Mouse (Mus musculus) naive thymus-derived CD4-positive, alpha-beta T cell, adult 2 months (primary cell): ENCODE measurements around the gene Zbtb34.
A peak's percentile ranks its signal among the peaks of the same experiment; 100 is the strongest.

ENCODE experiments used
- DNase-seq: peaks from one replicate; pipeline ENCODE4 v3.0.0-alpha.2; 2011; ENCODE audit warnings: low read depth

The Zbtb34 gene

DNA sequence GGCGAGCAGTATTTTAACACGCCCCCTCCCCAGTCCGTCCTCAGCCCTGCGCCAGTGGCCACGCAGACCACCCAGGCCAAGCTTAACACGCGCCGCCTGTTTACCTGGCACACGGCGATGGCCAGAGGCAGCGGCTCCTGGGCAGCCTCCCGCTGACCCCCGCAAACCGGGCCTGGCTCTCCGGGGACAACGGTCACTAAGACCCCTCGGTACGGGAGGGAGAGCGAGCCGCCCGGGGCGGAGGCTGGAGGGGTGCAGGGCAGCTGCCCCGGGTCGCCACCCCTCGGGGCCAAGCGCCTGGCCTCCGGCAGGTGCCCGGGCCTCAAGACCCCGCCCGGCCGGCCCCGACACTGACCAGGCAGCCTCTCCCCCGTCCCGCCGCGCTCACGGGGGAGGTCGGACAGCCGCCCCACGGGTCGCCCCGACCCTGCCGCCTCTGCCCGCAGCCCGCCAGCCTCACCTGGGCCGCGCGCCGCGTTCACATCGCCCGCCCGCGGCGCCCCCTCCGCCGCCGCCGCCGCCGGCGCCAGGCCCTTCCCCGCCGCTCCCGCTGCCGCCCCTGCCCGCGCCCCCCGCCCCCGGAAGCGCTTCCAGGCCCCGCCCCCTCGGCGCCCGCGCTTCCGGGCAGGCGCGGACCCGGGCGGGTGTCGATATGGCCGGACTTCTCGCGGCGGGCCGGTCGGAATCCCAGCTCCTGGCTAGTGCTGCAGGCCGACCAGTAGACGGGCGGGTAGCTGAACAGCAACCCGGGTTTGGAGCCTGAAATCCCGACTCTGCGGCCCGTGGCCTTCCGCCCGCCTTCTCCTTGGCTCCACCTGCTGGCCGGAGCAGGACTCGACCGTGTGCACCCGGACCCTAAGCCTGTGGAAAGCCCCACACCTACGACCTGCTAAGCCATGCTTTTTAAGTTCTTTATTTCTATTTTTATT, at the start of gene Zbtb34:
Gene Zbtb34 (minus strand): TSS at position 554 of the 929 bp plus-strand sequence.
- DNase-seq: peak; percentile 88

DNA sequence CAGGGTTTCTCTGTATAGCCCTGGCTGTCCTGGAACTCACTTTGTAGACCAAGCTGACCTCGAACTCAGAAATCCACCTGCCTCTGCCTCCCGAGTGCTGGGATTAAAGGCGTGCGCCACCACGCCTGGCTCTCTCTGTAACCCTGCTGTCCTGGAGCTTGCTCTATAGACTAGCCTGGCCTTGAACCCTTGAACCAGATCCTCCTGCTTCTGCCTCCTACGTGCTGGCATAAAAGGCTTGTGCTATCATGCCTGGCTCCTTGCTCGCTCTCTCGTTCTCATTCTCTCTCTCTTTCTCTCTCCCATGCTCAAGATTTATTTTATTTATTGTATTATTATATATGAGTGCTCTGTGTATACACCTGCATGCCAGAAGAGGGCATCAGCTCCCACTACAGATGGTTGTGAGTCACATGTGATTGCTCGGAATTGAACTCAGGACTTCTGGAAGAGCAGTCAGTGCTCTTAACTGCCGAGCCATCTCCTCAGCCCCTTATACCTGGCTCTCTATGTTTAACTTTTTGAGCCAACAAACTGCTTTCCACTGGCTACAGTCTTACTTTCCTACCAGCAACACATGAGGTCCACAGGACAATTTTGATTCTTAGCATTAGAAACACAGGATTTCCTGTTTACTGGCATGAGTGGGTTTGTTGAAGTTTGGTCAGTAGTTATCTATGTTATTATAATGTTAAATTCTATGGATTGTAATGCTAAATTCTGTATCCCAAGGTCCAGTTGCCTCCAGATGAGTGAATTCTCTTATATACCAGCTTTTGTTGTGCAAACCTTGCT, 47.0 kb upstream of the Zbtb34 start:
- DNase-seq: no peak

GRCm38 (mm10) chr2:33475961-33476360, 44.8 kb upstream of the Zbtb34 start:
- DNase-seq: no peak

- peak; percentile 98 for DNase-seq
Measured at GRCm38 (mm10) chr2:33468466-33469097, 37.5 kb upstream of the Zbtb34 start, which contains the start of gene Zbtb43. Zbtb43 (minus strand) TSS chr2:33468559.

- DNase-seq: no peak
Measured at GRCm38 (mm10) chr2:33467546-33468465, 36.7 kb upstream of the Zbtb34 start.

GRCm38 (mm10) chr2:33465966-33466365, 34.8 kb upstream of the Zbtb34 start:
- no peak for DNase-seq

DNA sequence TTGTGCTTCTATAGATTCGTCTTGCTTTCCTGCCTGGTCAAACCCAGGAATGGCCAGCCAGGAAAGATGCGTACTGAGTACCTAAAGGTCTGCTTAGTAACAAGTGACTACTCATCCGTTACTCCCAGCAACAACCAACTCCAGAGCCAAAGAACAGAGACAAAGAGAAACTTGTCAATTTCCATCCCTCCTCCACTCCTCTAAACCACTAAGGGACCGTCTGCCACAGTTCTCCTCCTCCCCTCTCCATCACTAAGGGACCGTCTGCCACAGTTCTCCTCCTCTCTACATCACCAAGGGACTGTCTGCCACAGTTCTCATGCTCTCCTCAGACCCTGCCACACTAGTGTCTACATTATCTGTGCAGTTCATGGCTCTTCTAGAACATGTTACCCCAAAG, 34.1 kb upstream of the Zbtb34 start:
- no peak for DNase-seq

DNA sequence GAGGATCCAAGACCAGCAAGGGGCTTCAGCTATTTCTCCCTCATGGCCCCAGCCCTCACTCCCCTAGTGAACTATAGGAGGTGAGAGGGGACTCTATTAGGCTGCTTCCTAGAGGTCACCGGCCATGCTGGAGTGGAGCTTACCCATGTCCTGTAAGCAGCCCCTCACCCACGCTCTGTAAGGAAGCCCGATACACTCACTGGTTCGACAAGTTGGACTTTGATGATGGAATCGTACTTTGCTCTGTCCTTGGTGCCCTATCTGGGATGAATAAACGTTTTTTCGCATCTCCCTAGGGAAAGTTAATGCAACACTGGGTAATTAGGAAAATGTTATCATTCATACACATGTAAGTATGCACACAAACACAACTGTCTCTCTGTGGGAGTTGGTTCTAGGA, 30.9 kb upstream of the Zbtb34 start:
- DNase-seq: no peak

- DNase-seq: no peak
Measured at GRCm38 (mm10) chr2:33461066-33461465, 29.9 kb upstream of the Zbtb34 start.

- no peak for DNase-seq
Measured at GRCm38 (mm10) chr2:33459660-33460059, 28.5 kb upstream of the Zbtb34 start.

GRCm38 (mm10) chr2:33456696-33457095, 25.6 kb upstream of the Zbtb34 start:
- DNase-seq: no peak

- DNase-seq: no peak
Measured at GRCm38 (mm10) chr2:33456242-33456641, 25.1 kb upstream of the Zbtb34 start.

DNA sequence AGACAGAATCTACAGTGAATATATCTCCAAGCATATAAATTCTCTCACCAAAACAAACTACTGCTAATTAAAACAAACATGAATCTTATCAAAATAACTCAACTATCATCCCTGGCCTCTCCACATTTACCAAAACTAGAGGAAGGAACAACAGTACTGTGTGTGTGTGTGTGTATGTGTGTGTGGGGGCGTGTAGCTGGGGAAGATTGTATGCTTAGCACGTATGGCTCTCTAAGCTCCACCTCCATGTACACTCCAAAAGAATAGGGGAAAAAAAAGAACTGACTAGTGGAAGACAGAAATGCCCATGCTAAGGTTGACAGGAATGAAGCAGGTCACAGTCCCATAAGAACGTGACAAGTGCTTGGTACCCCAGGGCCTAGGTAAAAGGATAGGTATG, 24.2 kb upstream of the Zbtb34 start:
- no peak for DNase-seq

DNA sequence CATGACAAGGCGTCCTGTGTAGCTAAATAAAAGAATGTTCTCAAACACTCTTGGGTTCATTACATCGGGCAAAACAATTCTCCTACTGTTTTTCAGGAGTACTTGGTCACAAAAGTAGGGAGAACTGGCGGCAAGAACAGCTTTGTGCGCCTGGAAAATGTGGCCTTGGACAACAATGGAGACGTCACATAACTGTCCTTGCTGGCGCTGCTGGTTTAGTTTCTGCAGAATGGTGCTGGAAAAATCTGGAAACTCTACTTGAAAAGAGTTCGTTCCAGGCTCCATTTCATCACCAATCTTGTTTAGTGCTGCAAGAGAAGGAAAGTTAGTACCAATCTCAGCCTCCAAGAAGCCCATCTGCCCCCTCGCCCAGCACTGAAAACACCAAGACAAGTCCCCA, 23.7 kb upstream of the Zbtb34 start:
- DNase-seq: no peak

- DNase-seq: no peak
Measured at GRCm38 (mm10) chr2:33453476-33453875, 22.4 kb upstream of the Zbtb34 start.

- no peak for DNase-seq
Measured at GRCm38 (mm10) chr2:33452721-33453120, 21.6 kb upstream of the Zbtb34 start.

- no peak for DNase-seq
Measured at GRCm38 (mm10) chr2:33452140-33452539, 21.0 kb upstream of the Zbtb34 start.

- DNase-seq: no peak
Measured at GRCm38 (mm10) chr2:33451038-33451978, 20.2 kb upstream of the Zbtb34 start.

DNA sequence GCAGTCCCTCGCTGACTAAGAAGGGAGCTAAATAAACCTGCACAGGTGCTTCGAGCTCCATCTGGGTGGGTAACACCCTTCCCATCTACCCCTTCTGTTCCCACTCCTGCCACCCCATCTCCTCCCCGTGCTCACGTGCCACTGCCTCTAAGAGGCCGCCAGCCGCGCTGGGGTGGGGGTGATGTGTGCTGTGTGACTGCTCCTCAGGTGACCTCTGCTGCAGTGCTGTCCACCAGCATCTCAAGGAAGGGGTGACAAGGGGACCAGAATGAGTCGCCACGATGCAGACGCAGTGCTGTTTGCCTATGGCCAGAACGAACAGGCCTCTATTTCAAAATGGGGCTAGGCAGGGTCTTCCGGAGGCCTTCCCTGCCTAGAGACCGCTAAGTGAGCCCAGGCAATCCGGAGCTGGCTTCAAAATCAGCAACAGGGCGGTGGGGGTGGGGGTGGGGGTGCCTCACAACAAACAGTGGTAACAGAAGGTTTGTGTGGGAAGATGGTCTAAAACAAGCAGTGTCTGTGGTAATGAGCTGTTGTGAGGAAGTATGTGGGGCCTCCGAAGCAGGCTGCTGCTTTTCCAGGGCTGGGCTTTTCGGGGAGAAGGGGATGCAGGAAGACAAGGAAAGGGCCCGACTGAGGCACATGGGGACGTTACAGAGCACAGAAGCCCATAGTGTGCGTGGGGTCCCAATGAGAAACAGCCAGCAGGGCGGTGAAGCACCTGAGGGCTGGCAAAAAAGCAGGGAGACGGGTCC, 18.2 kb upstream of the Zbtb34 start:
- DNase-seq: no peak
